Comparison of ENCODE assay signal across 8 mouse cellular contexts in genomic region chr7:16990006-16990744, GRCm38 (mm10). TPM values are rescaled to one million over a fixed set of nuclear protein-coding genes. Genes with fewer than 3 reads are reported as not detected.
DNase-seq lines count a peak whose midpoint lies in the region; ATAC-seq and TF ChIP-seq lines count a peak whose summit lies in the region.

No protein-coding gene starts in this region.

- peaks cover 19% of the 10 kb centered on the region for H3K4me1 ChIP-seq in lung, embryonic 14.5 days (ENCODE audit: insufficient read depth)
- peaks cover 60% of the 10 kb centered on the region for H3K4me1 ChIP-seq in embryonic facial prominence, embryonic 13.5 days
- peaks cover 35% of the 10 kb centered on the region for H3K4me1 ChIP-seq in intestine, embryonic 16.5 days (ENCODE audit: control insufficient read depth, insufficient read depth, low read length)

- no peak for TF ChIP-seq CTCF in lung, embryonic 14.5 days (IDR thresholded peaks at IDR 0.05; ENCODE audit: low read depth)

- H3K9me3 ChIP-seq in lung, embryonic 14.5 days (ENCODE audit: low read depth, low read length): no peaks in the 10 kb centered on the region
- no peaks in the 10 kb centered on the region for H3K9me3 ChIP-seq in embryonic facial prominence, embryonic 13.5 days
- no peaks in the 10 kb centered on the region for H3K9me3 ChIP-seq in intestine, embryonic 16.5 days (ENCODE audit: control insufficient read depth, low read length)

- no peak for ATAC-seq in lung, embryonic 14.5 days (ENCODE audit: insufficient read depth)
- ATAC-seq in embryonic facial prominence, embryonic 13.5 days (ENCODE audit: insufficient number of reproducible peaks, insufficient read depth, low FRiP score, low TSS enrichment, low read depth): no peak
- no peak for ATAC-seq in intestine, embryonic 16.5 days

- 27% methylated on average over 15 of the region's 15 CpGs for WGBS in lung, embryonic 14.5 days
- 21% methylated on average over 15 of the region's 15 CpGs for WGBS in embryonic facial prominence, embryonic 13.5 days
- WGBS in intestine, embryonic 16.5 days: 24% methylated on average over 15 of the region's 15 CpGs

- H3K4me3 ChIP-seq in lung, embryonic 14.5 days (ENCODE audit: low read depth, low read length): no peak overlapping the region
- H3K4me3 ChIP-seq in embryonic facial prominence, embryonic 13.5 days: no peak overlapping the region
- peak overlapping the region; percentile 13; the same call in 1 of the 2 replicates for H3K4me3 ChIP-seq in intestine, embryonic 16.5 days (ENCODE audit: low read length)

- DNase-seq in lung, embryonic 14.5 days: peak; percentile 61
- no peak for DNase-seq in lung, adult 18-20 months
- DNase-seq in naive thymus-derived CD4-positive, alpha-beta T cell, adult 2 months (ENCODE audit: low read depth): peak; percentile 74
- DNase-seq in right cerebral cortex, postnatal 14 days: no peak
- no peak for DNase-seq in spleen, postnatal 10 days (ENCODE audit: low spot score in 2 of 2)
- DNase-seq in frontal cortex, postnatal 36 days (ENCODE audit: low spot score in 2 of 2): no peak

- no peak overlapping the region for H3K9ac ChIP-seq in lung, embryonic 14.5 days
- 0 out of 2 replicates have a peak overlapping the region, but pooled peaks have one; percentile 28 for H3K9ac ChIP-seq in embryonic facial prominence, embryonic 13.5 days
- H3K9ac ChIP-seq in intestine, embryonic 16.5 days (ENCODE audit: low read depth, low read length): peak overlapping the region; percentile 50; the same call in 1 of the 2 replicates

- H3K4me2 ChIP-seq in lung, embryonic 14.5 days: peak overlapping the region; percentile 22; the same call in 1 of the 2 replicates
- peak overlapping the region; percentile 26 for H3K4me2 ChIP-seq in embryonic facial prominence, embryonic 13.5 days
- peak overlapping the region; percentile 32 for H3K4me2 ChIP-seq in intestine, embryonic 16.5 days (ENCODE audit: low read depth, low read length)

- peaks cover under 1% of the 10 kb centered on the region; the same call in 1 of the 2 replicates for H3K36me3 ChIP-seq in lung, embryonic 14.5 days (ENCODE audit: insufficient read depth)
- 0 out of 2 replicates have a peak, but pooled peaks cover 1% of the 10 kb centered on the region for H3K36me3 ChIP-seq in embryonic facial prominence, embryonic 13.5 days
- no peaks in the 10 kb centered on the region for H3K36me3 ChIP-seq in intestine, embryonic 16.5 days (ENCODE audit: control insufficient read depth, insufficient read depth, low read length)

- no peaks in the 10 kb centered on the region for H3K27me3 ChIP-seq in lung, embryonic 14.5 days (ENCODE audit: insufficient read depth, low read length)
- H3K27me3 ChIP-seq in embryonic facial prominence, embryonic 13.5 days: no peaks in the 10 kb centered on the region
- H3K27me3 ChIP-seq in intestine, embryonic 16.5 days (replicated peaks; ENCODE audit: control insufficient read depth, insufficient read depth, low read length): no peaks in the 10 kb centered on the region

- peak overlapping the region; percentile 89 for H3K27ac ChIP-seq in lung, embryonic 14.5 days (ENCODE audit: low read depth)
- H3K27ac ChIP-seq in embryonic facial prominence, embryonic 13.5 days: peak overlapping the region; percentile 92
- H3K27ac ChIP-seq in intestine, embryonic 16.5 days (ENCODE audit: low read length): peak overlapping the region; percentile 82

RNA-seq across cellular contexts. Expression of gene Ccdc8, which starts 2.3 kb away (rescaled TPM):
- 27.3 and 29.2 TPM in 2 replicates for polyA plus RNA-seq in lung, embryonic 14.5 days (2014; fragmentation: Nextera tagmentation; extraction: Ambion mirVana)
- polyA plus RNA-seq in embryonic facial prominence, embryonic 13.5 days (2015; fragmentation: Nextera tagmentation; extraction: Ambion mirVana): 20.7 and 22.1 TPM in 2 replicates
- 32.6 and 35.6 TPM in 2 replicates for polyA plus RNA-seq in intestine, embryonic 16.5 days (2015; fragmentation: Nextera tagmentation; extraction: Ambion mirVana)

RNA-seq across cellular contexts. Expression of gene Gm42372, which starts 7.3 kb away (rescaled TPM):
- 0.09 and 0.20 TPM in 2 replicates for polyA plus RNA-seq in lung, embryonic 14.5 days (2014; fragmentation: Nextera tagmentation; extraction: Ambion mirVana)
- polyA plus RNA-seq in embryonic facial prominence, embryonic 13.5 days (2015; fragmentation: Nextera tagmentation; extraction: Ambion mirVana): 0.18 and 0.25 TPM in 2 replicates
- polyA plus RNA-seq in intestine, embryonic 16.5 days (2015; fragmentation: Nextera tagmentation; extraction: Ambion mirVana): 0.23 and 0.32 TPM in 2 replicates

RNA-seq across cellular contexts. Expression of gene Pnmal1, which starts 30.7 kb away (rescaled TPM):
- 0.11 and 0.20 TPM in 2 replicates for polyA plus RNA-seq in lung, embryonic 14.5 days (2014; fragmentation: Nextera tagmentation; extraction: Ambion mirVana)
- polyA plus RNA-seq in embryonic facial prominence, embryonic 13.5 days (2015; fragmentation: Nextera tagmentation; extraction: Ambion mirVana): 1.2 and 1.7 TPM in 2 replicates
- polyA plus RNA-seq in intestine, embryonic 16.5 days (2015; fragmentation: Nextera tagmentation; extraction: Ambion mirVana): 2.7 and 2.9 TPM in 2 replicates

RNA-seq across cellular contexts. Expression of gene Ppp5c, which starts 37.5 kb away (rescaled TPM):
- polyA plus RNA-seq in lung, embryonic 14.5 days (2014; fragmentation: Nextera tagmentation; extraction: Ambion mirVana): 103 and 117 TPM in 2 replicates
- polyA plus RNA-seq in embryonic facial prominence, embryonic 13.5 days (2015; fragmentation: Nextera tagmentation; extraction: Ambion mirVana): 109 and 112 TPM in 2 replicates
- polyA plus RNA-seq in intestine, embryonic 16.5 days (2015; fragmentation: Nextera tagmentation; extraction: Ambion mirVana): 83.7 and 88.3 TPM in 2 replicates

RNA-seq across cellular contexts. Expression of gene Pnmal2, which starts 45.7 kb away (rescaled TPM):
- 3.1 and 3.3 TPM in 2 replicates for polyA plus RNA-seq in lung, embryonic 14.5 days (2014; fragmentation: Nextera tagmentation; extraction: Ambion mirVana)
- polyA plus RNA-seq in embryonic facial prominence, embryonic 13.5 days (2015; fragmentation: Nextera tagmentation; extraction: Ambion mirVana): 10.5 and 10.9 TPM in 2 replicates
- 4.9 and 5.4 TPM in 2 replicates for polyA plus RNA-seq in intestine, embryonic 16.5 days (2015; fragmentation: Nextera tagmentation; extraction: Ambion mirVana)

Comparison
In these comparisons a context has a peak if more than half of its experiments do, and no peak if none do; other contexts are left out.
1. DNase-seq: peak in lung, embryonic 14.5 days (single experiment) and naive thymus-derived CD4-positive, alpha-beta T cell, adult 2 months (single experiment); none in lung, adult 18-20 months (0 of 2), right cerebral cortex, postnatal 14 days (single experiment), spleen, postnatal 10 days (0 of 2) and frontal cortex, postnatal 36 days (0 of 2).
2. Peak in every context shown above with its lines, with median percentiles within 50 percentile points of each other: H3K27ac ChIP-seq and H3K4me2 ChIP-seq.